Comparison of ENCODE assay signal across 16 mouse cellular contexts in genomic region chr3:97199261-97199660, GRCm38 (mm10).
"Had no signal": no experiment of that assay in that cellular context is flagged by ENCODE, and none has a peak within 500 bp of the region (broad histone marks: within the 10 kb centered on the region; RNA-seq: fewer than 3 reads in every experiment).

No protein-coding gene starts in this region.

- H3K4me2 ChIP-seq: lung, embryonic 14.5 days had no signal

- ATAC-seq: intestine, postnatal 0 days; liver, postnatal 0 days; lung, postnatal 0 days had no signal

- H3K27ac ChIP-seq: kidney, postnatal 0 days; left cerebral cortex, adult 2 months; liver, embryonic 14.5 days; midbrain, embryonic 10.5 days had no signal

- H3K9ac ChIP-seq: liver, embryonic 14.5 days; liver, postnatal 0 days; lung, embryonic 14.5 days had no signal

- H3K9me3 ChIP-seq: midbrain, embryonic 10.5 days had no signal

- DNase-seq: kidney, adult 2 months; kidney, postnatal 25 days; layer of hippocampus, postnatal 36 days; liver, postnatal 0 days; lung, embryonic 14.5 days; lung, postnatal 36 days; midbrain, embryonic 14.5 days; thymus, adult 2 months; thymus, postnatal 14 days; thymus, postnatal 4 days had no signal

- H3K4me3 ChIP-seq: left cerebral cortex, adult 2 months; midbrain, embryonic 10.5 days had no signal
